Mouse (Mus musculus) mature B cell (primary cell): ENCODE measurements around the gene Bbc3.

Experiments
- in situ Hi-C: fragments of 300-500 bp; cut with MboI; formaldehyde crosslinking; loops from 2 replicates; pipeline ENCODE4 v1.14.3; 2019

Gene Bbc3

DNA sequence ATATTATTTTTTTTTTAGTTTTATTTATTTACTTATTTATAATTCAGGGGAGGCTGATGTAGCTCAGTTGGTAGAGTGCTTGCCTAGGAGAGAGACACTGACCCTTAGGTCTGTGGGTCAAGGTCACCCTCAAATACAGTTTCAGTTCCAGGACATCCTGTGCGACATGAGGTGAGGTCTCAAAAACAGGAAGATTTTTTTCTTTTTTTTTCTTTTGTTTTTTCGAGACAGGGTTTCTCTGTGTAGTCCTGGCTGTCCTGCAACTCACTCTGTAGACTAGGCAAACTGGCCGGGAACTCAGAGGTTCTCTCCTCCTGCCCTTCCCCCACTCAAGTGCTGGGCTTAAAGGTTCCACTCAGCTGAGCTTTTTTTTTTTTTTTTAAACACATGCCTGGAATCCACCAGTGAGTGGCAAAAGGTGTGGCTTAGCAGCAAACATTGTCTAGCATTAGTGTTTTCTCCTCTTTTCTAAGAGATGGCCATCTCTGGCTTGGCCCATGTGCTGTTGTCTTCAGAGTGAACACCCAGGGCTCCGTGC, 7.1 kb downstream of the Bbc3 start:
- in situ Hi-C loops = no loop called here

DNA sequence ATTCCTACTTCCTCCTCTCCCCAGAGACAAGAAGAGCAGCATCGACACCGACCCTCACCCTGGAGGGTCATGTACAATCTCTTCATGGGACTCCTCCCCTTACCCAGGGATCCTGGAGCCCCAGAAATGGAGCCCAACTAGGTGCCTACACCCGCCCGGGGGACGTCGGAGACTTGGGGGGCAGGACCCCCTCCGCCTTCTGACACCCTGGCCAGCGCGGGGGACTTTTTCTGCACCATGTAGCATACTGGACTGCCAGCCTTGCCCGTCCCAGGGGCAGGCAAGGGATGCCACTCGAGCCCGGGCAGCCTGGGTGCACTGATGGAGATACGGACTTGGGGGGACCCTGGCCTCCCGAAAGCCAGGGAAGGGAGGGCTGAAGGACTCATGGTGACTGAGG, 8.9 kb downstream of the Bbc3 start:
- in situ Hi-C loops = no loop called here

DNA sequence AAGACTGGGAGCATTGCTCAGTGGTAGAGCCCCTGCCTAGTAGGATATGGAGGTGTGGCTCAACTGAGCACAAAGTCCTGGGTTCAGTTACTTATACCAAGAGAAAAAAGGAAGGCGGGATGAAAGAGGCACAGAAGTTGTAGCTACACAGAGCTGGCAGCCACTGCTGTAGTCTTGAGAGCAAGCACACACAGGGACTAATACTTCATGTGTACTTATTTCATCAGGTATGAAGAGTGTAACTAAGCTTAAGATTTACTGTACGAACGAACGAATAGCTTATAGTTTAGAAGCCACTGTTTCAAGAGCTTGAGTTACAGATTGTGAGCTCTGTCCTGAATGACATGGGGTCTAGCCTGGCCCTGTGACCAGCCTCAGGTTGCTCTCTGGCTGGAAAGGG, 11.0 kb downstream of the Bbc3 start:
- in situ Hi-C loops = no loop called here

DNA sequence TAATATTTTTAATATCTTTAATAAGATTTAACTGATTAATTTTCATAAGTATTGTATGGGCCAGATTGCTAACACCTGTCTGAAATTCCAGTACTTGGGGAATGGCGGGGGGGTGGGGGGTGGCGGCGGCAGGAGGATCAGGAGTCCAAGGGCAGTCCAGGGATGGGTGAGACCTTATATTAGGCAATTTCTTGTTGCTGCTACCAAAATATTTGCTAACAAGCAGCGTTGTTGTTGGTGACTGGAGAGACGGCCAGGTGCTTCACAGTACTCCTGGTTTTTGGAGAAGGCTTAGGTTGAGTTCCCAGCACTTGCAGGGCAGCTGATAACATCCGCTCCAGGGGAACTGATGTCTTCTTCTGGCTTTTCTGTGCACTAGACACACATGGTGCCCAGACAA, 12.3 kb downstream of the Bbc3 start:
- in situ Hi-C loops = loop anchor here (5.0 kb wide), 1 partner anchor 33 kb away; the partner anchor contains the start of gene Ccdc9

DNA sequence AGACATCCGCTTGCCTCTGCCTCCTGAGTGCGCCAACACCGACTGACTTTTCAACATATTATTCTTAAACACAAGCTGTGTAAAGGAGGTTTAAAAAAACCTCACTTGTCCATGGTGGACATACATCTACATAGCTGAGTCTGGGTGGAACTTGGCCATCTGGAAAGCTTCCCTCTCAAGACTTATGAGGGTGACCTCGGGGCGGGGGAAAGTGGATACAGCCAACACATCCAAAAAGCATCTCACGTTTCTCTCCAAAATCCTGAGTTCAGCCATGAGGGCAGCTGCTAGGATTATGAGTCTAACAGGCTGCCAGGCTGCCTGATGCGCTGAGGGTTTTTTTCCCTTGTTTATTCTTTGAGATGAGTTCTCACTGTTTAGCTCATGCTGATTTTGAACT, 16.5 kb downstream of the Bbc3 start:
- in situ Hi-C loops = loop anchor here (5.0 kb wide), 1 partner anchor 37 kb away; the partner anchor contains the start of gene Ccdc9

DNA sequence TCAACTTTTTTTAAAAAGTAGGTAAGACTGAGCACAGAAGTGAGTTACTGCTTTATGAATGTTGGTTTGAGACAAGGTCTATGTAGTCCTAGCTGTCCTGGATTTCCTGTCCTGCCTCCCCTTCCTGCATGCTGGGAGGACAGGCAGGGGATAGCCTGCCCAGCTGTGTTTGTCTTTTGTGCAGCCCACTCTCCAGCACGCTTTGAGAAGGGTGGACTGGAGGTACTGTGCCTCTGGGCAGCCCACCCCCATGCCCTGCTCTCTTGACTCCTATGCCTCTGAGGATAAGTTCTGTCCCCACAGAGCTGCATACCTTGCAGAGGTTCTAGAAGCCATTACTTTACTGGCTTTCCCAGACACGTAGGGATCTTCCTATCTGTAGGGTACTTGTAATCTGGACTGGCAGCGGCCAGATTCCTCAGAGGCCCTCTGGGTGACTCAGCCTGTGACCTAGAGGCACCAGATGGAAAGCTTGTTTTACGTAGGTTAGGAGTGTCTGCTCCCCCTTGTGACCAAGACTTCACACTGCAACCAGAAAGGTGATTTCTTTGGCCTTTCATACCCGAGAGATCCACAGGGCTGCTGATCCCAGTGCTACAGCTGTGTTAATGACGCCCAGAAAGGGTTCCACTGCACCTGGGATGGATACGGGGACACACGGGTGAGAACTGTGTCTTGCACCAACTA, 17.9 kb downstream of the Bbc3 start:
- in situ Hi-C loops = no loop called here

DNA sequence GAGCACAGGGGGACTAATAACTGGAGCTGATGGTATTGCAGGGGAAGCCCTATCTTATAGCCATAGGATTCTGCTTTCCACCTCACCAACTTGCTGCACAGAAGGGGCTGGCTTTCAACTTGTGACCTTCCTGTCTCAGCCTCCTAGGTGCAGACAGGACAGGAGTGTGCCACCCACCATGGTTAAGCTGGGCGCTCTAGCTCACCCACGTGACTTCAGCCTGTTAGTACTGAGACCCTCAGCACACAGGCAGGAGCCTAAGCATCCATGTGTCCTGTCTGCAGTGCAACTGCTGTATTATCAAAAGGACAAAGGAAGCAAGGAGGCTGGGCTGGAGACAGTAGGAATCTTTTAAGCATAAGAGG, 18.4 kb downstream of the Bbc3 start:
- in situ Hi-C loops = no loop called here

DNA sequence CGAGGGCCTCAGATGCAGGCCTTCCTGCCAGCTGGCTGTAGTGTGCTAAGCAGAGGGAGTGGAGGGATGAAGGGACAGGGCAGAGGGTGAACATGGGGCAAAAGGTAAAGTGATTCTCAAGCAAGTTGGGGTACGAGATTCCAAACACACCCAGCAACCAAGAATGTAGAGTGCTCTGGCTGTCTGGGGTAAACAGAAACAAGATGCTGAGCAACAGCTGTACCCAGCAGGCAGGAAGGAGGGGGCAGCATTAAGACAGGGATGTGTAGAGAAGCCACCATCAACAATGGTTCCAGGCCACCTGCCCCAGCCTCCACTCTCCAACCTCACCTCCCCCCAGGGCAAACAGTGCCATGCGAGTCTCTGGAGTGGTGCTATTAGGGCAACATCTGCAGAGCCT, 21.0 kb downstream of the Bbc3 start:
- in situ Hi-C loops = no loop called here

DNA sequence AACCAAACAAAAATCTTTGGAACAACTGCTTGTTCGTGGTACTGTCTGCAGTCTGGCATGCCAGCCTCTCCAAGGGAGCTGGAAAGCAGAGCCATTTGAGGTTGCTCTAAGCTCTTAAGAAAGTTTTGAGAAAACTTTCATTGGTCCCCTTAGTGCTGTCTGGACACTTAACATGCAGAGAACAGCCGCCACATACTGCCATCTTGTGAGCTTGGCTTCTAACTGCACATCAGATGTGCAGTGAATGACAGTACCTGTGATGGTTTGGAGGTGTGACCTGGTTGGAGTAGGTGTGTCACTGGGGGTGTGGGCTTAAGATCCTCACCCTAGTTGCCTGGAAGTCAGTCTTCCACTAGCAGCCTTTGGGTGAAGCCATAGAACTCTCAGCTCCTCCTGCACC, 29.5 kb downstream of the Bbc3 start:
- in situ Hi-C loops = no loop called here

DNA sequence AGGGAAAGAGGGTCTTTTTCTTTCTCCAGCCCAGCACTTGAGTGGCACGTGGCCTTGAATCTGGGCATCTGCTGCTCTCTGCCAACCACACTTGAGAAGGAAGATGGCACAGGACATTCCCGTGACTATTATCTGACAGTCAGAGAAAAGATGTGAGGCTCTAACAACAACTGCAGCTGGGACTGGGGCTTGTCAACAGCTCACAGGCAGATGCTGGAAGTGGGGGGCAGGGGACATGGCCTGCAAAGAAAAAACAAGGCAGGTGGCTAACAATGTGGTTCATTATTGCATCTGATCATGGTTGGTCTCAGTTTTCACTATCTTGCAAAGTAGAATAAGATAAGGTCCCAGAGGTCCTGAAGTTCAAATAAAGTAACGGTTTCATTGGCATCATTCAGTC, 36.4 kb downstream of the Bbc3 start:
- in situ Hi-C loops = no loop called here

DNA sequence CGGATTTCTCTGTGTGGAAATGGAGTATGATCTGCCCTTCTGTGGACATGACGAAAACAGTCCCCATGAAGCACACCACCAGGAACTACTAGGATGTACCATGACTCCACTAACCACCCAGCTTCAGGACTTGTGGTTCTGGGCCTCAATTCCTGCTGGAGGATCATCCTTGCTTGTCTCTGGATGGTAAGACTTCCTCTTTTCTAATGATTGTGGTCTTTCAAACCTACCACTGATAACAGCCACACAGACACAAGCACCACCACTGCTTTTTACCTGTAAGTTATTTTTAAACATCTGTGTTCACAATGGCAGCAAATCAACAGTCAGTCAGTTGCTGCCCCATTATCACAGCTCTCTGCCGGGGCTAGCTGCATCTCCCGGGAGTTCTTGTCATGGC, 37.1 kb downstream of the Bbc3 start:
- in situ Hi-C loops = no loop called here

DNA sequence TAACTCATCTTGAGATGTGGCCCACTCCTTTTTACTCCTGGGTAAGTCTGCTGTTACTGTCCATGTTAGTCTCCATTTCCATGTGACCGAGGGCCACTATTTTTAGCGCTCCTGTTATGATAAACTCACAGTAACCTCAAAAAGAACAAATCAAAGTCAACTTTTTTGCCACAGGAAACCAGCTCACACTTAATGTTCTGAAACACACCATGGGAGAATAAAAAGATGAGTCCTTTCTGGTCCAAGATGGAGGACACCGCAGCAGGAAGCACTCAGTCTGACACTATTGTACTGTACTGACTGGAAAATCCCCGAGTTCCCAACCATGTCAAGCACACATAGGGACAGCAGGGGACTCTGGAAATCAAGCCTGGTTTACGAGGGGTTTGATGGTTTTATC, 41.8 kb downstream of the Bbc3 start:
- in situ Hi-C loops = no loop called here

DNA sequence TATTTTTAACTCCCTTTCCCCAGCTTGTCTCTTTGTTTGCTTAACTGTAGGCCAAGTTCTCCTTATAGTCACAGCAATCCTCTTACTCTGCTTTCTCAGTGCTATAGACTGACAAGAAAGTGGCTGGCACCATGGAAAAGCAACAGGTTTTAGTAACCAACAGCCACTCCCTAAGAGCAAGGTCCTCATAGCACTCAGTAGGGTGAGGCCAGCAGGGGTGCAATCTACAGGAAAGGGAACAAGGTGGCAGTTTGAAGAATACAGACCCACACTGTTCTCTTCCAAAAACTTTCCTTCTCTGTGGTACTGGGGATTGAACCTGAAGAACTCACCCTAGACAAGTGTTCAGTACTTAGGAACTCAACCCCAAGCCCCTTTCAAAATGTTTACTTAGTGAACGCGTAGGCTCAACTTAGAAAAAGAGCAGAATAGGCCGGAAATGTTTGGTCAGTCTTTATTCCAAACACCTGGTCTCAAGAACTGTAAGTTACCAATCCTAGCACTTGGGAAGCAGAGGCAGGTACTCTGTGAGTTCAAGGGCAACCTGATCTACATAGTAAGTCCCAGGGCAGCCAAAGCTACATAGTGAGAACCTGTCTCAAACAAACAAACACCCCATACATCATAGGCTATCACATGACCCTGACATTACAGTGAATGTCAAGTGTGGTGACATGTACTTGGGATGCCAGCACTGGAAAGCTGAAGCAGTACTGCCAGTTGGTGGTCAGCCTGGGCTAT, 47.8 kb downstream of the Bbc3 start:
- in situ Hi-C loops = no loop called here

DNA sequence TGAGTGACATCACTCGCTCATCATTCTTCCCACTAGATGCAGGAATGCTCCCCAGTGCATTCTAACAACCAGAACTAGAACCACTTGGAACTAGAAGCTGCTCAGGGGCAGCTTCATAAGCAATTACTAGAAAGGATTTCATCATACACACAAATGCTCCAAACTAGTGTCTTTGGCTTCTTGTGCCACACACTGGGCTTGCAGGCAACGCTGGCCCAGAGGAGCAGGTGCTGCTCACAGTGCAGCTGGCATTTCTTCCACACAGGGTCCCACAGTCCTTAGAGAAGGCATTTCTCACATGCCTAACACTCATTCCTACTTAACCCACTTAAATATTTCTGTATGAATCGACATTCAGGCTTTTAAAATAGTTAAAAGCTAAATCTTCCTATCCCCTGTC, 49.4 kb downstream of the Bbc3 start:
- in situ Hi-C loops = no loop called here

DNA sequence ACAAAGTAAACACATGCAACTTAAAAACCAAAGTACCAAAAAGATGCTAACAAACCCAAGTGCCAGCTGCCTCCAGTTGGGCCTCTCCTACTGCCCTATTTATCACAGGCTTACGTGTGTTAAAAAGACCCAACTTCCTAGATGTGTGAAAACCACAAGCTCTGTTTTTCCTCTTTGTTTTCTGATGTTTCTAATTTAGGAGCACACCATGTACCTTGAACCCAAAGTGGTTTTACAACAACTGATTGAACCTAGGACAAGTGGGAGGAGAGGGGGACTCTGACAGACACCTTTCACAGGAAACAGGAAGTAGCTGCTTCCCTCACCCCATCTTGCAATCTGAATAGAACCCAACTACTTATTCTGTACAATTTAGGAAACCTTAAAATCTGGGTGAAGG, 56.1 kb downstream of the Bbc3 start:
- in situ Hi-C loops = no loop called here

DNA sequence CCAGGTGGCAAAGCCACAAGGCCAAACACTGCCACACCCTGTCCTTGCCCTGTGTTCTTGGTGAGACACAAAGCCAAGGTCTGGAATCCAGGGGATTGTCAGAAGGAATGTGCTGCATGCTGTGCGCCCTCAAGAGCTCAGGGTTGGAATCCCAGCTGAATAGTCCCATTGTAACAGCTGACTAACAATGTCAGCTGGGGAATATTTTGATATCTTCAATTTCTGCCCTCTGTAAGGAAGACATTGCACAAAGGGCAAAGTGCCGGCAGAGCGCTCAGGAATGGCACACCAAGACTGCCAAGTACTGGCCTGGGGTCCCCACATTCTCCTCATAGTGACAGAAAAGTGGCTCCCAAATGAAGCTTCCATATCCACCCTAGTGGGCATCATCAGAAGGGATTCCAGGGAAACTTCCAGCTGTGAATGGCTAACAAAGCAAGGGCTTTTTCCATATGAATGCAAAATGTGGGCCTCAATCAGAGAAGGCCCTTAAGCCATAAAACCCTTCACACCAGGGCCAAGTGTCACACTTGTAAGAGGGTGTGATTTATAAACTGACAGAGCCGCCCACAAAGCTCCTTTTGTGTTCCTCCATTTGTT, 56.8 kb downstream of the Bbc3 start:
- in situ Hi-C loops = no loop called here

DNA sequence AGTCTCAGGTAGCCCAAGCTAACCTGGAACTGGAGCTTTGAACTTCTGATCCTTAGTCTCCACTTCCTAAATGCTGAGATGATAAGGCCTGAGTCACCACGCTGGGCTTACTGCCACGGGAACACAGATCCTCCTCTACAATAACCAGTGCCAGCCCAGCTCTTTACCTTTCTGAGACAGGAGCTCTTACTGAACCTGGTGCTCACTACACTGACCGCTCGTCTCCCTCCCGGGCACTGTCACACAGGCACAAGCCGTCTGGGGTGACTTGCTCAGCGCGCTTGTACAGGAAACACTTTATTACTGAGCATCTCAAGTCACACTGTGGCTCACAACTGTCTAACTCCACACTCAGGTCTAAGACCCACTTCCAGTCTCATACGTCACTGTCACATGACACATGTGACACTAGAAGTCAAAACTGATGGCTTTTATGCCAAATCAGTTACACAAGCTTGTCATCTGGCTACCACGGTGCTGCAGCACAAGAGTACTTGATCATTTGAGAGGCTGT, 58.0 kb downstream of the Bbc3 start:
- in situ Hi-C loops = no loop called here

DNA sequence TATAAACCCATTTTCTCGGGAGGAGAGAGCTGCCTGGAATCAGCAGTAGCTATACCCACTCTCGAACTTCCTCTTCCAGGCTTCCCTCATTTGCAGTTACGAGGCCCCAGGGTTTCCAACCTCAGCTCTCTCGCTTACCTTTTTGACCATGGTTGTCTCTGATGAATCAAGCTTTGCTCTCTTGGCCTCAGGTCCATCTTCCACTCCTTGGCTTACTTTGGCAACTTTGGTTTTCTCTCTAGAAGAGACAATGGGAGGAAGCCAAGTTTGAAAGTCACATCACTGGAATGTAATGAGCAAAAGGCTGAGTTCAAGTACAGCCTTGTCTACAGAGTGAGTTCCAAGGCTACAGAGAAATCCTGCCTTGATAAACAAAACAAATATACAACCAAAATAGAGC, 58.5 kb downstream of the Bbc3 start:
- in situ Hi-C loops = no loop called here
